Mouse (Mus musculus): Measurements from ENCODE around the gene Zbtb22.
A peak's percentile ranks its signal among the peaks of the same experiment; 100 is the strongest.

Gene Zbtb22

DNA sequence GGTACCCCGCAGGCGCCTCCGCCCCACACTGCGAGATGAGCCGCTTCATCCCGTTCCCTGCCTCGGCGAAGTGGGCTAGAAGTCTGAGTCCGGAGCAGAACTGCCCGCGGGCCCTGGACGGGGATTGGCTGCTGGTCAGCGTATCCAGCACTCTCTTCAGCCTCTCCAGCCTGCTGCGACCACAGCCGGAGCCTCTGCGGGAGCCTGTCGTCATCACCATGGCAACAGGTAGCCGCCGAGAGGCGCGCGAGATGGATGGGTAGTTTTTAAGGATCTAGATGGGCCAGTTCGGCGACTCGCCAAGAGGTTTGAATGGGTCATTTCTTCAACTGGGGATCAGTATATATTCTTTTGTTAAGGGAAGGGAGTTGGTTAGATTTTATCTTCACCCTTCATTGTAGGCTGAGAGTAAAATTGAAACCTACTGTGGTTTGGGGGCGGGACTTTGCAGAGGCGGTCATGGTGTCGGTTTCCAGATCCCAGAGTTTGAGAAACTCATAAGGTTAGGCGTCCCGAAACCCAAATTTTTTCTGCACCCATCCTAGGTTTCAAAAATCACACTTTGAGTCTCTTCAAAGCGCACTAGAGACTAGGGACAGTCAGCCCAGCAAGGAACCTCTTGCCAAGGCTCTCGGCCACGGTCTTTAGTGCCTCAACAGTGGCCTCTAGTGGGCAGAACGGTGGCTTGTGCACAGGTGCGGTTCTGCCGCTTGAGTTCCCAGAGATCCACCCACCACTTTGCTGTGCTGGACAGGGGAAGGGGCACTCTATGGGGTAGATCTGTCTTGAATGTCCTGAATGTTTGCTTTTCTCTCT is 4.8 kb downstream of the Zbtb22 start:
- DNase-seq (ENCODE audit: low spot score), result peak; percentile 93

DNA sequence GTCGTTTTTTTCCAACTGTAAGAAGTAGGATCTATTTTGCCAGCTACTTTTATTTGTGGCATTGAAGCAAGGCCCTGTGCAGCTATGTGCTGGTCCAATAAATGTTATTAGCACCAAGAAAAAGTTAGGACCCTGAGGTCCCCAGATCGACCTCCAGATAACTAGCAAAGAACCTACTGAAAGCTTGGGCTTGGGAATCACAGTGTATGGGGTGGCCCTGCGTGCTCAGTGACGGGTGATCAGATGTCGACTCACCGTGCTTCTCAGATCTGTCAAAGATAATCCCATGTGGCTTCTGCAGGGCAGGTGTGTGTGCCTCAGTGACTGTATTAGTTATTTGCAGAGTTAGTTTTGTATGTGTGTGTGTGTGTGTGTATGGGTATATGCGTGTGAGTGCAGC is 5.7 kb downstream of the Zbtb22 start:
- DNase-seq (ENCODE audit: low spot score), result no peak

DNA sequence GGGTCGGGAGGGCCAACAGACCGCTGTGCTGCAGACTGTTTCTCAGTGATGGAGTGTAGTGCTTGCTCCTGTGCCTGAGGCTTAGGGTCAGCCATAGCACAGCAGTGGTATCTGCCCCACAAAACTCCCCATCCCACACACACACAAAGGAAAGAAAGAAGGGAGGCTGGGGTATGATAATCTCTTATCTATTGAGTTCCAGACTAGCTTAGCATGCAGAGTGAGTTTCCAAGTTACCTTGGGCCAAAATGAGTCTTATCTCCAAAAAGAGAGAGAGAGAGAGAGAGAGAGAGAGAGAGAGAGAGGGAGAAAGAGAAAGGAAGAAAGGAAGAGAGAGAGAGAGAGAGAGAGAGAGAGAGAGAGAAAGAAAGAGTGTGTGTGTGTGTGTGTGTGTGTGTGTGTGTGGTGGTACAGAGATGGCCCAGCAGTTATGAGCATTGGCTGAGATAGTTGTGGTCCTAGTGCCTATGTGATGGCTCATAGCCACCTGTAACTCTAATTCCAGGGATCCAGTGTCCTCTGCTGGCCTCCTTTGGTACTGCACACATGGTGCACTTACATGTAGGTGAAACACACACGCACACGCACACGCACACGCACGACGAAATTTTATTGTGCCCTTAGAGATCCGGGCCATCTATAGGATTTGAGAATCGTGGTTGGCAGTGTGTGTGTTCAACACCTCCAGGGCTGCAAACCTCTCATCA is 9.0 kb downstream of the Zbtb22 start:
- DNase-seq (ENCODE audit: low spot score), result no peak

DNA sequence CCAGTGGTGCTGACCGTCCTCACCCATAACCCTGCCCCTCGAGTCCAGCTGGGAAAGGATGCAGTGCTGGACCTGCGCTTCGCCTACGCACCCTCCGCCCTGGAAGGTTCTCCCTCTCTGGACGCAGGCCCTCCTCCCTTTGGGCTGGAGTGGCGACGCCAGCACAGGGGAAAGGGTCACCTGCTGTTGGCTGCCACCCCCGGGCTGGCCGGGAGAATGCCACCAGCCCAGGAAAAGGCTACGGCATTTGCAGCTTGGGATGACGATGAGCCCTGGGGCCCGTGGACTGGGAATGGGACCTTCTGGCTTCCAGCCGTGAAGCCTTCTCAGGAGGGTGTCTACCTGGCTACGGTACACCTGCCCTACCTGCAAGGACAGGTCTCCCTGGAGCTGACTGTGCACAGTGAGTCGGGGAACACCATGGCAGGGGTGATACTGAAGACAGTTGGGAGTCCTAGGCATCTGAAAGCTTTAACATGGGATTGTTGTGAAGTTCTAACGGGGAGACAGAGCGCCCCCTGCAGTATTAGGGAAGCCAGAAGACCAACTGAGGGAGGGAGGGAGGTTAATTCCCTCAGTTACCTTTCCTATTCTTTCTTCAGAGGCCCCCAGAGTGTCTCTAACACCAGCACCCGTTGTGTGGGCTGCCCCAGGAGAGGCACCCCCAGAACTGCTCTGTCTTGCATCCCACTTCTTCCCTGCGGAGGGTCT is 9.9 kb downstream of the Zbtb22 start:
- DNase-seq (ENCODE audit: low spot score), result no peak

DNA sequence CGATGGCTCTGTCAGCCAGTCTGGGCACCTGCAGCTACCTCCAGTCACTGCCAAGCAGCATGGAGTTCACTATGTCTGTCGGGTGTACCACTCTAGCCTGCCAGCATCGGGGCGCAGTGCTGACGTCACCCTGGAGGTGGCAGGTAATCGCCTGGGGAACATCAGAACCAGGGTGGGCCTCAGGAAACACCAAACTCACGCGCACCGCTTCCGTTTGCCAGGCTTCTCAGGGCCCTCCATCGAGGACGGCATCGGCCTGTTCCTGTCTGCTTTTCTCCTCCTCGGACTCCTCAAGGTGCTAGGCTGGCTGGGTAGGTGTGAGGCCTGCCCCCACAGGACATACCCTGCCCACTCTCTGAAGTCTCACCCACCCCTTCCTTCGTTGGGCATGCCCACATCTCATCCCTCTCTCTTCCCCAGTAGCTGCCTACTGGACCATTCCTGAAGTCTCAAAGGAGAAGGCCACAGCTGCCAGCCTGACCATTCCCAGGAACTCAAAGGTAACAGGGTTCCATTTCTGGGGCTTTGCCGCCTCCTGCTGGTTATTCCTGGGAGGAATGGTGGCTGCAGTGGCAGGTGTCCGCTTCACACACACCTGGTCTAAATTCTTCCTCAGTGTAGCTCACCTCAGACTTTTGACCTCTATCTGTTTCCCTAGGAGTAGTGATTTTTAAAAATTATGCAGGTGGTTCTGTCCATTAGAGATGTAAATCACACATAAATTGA is 10.7 kb downstream of the Zbtb22 start:
- DNase-seq (ENCODE audit: low spot score), result no peak

DNA sequence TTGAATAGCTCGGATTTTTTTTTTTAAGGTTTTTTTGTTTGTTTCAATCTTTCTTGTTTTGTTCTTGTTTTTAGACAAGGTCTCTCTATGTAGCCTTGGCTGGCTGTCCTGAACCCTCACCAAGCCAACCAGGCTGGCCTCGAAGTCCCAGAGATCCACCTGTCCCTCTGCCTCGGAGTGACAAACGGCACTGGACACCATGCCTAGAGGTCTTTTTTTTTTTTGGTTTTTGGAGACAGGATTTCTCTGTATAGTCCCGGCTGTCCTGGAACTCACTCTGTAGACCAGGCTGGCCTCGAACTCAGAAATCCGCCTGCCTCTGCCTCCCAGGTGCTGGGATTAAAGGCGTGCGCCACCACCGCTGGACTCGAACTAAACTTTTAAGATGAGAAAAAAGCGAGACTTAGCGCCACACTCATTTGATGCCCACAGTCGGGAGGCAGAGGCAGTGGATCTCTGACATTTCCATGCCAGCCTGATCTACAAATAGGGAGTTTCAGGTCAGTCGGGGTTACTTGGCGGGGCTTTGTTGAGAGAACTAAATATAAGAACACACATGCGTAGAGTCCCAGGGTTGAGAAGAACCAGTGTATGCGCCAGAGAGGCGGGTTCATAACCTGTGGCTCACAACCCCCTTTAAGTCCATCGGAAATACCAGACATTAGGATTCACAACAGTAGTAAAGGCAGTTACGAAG is 12.7 kb downstream of the Zbtb22 start:
- DNase-seq (ENCODE audit: low spot score), result no peak

DNA sequence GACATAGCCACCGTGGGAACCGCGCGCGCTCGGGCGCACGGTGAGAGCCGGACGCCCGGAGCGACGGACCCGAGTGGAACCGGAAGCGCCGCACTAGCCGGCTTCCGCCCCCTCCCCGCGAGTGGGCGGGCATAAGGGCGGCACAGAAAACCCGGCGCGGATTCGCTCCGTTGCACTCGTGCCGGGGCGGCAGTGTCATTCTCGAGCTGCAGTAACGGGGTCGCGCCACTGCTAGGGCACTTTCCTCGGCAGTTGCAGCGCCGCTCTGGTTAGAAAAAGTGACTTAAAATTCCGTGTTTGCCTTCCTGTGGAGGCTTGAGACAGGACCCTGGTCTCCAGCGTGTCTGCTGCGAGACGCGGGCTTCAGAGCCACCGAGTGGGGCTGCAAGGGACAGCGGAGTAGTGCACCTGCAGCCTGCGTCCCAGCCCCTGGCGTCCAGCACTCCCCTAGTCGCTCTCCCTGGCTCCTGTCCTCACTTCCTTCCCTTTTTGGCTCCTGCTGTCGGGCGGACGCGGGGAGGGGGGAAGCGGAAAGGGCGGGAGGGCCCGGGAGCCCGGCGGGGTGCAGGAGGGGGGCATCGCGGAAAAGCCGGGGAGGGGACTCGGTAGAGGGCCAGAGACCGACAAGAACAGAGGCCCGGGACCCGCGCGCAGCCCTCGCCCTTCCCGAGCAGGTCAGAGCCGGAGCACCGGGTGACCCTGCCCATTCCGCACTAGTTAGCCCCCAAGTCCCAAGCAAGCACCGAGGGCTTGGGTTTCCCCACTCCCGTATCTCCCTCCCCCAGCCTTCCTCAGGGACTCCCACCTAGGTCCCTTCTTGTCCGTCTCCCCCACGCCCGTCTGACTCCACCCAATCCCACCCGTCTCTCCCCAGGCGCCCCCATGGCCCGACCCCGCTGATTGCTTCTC is 13.9 kb downstream of the Zbtb22 start, which contains the start of gene Rgl2:
TSS of gene Rgl2 (plus strand) at position 173 of the 909 bp plus-strand sequence.
- DNase-seq (ENCODE audit: low spot score), result peak; percentile 95

DNA sequence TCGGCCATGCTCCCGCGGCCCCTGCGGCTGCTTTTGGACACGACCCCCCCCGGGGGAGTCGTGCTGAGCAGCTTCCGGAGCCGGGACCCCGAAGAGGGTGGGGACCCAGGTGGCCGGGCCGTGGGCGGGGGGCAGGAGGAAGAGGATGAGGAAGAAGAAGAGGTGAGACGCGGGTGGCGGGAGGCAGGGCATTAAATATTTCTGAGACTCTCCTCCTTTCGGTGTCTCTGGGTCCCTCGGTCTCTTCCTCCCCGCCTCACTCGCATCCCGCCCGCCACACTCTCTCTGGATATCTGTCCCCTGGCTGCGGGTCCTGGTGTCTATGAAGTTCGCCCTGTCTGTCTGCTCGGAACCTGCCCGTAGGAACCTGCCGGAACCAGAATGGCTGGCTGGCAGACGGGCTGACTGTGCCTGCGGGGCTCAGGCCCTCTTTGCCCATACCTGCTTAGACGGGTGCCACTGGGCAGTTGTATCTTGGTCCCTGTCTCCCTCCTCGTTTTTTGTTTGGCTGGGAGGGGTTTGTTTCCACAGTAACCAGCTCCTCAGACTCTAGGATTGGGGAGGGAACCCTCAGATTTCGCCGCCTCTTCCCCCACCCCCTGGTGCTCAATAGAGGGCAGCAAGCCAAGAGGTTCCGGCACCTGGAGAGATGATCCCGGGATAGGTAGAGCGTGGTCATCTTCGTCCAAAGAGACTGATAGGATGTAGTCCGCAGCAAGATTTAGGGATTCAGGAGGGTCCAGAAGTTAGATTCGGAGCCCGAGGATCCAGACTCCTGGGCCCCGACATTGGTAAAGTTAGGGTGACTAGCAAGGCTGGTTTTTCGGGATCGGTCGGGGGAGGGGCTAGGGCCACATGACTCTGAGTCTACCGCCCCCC is 14.8 kb downstream of the Zbtb22 start:
- DNase-seq (ENCODE audit: low spot score), result no peak

DNA sequence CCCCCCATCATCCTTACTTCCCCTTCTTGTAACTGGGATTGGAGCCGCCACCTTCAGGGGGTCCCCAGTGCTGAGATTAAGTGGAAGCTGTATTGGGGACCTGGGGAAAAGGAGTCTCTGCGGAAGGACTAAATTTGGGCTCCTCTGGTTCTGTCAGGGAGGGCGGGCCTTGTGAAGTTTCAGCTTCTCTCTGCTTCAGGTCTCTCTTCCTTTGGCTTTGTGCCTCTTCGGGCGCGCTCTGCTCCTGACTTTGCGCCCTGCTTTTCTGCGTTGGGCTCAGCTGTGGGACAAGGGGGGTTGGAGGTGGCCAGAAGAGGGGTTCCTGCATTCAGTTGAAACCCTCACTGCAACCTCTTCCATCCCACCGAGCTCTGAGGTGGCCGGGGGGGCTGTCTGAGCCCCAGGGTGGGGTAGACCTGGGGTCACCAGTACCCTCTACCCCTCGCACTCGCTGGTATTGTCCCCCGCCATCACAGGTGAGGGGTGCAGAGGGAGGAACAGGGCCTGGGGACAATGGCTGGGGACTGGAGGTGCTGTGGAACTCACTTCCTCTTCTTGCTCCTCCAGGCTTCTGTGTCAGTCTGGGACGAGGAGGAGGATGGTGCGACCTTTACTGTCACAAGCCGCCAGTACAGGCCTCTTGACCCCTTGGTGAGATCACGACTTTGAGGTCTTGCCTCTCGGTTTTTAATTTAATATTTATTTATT is 15.6 kb downstream of the Zbtb22 start:
- no peak for DNase-seq (ENCODE audit: low spot score)

DNA sequence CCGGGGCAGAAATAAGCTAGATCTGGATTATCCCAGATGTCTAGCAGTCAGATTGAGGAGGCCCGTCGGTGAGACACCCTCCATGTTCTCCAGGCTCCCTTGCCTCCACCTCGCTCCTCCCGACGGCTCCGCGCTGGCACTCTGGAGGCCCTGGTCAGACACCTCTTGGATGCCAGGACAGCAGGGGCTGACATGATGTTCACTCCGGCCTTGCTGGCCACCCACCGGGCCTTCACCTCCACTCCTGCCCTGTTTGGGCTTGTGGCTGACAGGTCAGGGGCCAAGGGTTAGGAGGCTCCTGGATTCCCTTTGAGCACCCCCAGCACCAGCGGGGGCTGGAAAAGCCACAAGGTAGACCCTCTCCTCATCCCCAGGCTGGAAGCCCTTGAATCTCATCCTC is 16.2 kb downstream of the Zbtb22 start:
- no peak for DNase-seq (ENCODE audit: low spot score)

DNA sequence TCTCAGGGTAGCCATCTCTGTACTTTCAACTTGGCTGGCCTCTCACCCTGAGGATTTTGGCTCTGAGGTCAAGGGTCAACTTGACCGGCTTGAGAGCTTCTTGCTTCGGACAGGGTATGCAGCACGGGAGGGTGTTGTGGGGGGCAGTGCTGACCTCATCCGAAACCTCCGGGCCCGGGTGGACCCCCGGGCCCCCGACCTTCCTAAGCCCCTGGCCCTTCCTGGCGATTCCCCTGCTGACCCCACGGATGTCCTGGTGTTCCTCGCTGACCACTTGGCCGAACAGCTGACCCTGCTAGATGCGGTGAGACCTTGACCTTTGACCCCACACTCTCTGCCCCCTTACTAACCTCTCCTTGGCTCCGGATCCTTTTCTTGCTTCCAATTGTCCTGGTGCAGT is 16.7 kb downstream of the Zbtb22 start:
- DNase-seq (ENCODE audit: low spot score), result no peak

DNA sequence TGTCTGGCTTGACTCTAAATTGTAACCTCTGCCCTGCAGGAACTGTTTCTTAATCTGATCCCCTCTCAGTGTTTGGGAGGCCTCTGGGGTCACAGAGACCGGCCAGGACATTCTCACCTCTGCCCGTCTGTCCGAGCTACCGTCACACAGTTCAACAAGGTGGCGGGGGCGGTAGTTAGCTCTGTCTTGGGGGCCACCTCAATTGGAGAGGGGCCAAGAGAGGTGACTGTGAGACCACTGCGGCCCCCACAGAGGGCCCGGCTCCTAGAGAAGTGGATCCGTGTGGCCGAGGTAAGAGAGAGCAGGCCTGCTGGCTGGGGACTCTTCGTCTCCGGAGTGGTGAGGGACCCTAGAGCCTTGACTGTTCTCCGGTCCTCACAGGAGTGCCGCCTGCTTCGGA is 17.3 kb downstream of the Zbtb22 start:
- no peak for DNase-seq (ENCODE audit: low spot score)

DNA sequence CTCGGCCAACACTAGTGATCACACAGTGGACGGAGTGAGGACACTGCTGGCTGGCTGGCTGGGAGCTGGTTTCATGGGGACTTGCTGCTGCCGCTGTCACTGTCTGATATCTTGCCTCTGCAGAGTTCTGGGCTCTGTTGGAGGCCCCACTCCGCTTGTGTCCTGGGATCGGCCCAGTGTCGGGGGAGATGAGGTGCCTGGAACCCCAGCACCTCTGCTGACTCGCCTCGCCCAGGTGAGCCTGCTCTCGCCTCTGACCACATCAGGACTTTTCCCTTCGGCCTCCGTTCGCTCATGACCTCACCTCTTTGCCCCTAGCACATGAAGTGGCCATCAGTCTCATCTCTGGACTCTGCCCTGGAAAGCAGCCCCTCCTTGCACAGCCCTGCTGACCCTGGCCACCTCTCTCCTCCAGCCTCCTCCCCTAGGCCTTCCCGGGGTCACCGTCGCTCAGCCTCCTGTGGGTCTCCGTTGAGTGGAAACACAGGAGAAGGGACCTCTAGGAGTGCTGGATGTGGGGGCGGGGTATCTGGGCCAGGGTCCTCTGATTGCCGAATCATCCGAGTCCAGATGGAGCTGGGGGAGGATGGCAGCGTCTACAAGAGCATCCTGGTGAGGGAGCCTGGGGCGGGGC is 19.8 kb downstream of the Zbtb22 start:
- no peak for DNase-seq (ENCODE audit: low spot score)

DNA sequence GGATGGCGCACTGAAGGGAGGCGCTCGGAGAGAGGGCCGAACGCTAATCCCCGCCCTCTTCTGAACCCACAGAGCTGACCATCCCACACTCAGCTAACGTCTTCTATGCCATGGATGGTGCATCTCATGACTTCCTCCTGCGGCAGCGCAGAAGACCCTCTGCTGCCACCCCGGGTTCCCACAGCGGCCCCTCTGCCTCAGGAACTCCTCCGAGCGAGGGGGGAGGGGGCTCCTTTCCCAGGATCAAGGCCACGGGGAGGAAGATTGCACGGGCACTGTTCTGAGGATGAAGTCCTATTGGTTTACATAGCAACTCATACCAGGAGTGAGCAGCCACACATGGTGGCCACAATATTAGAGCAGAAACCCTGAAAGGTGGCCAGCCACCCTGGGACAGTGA is 21.3 kb downstream of the Zbtb22 start:
- DNase-seq (ENCODE audit: low spot score), result no peak

DNA sequence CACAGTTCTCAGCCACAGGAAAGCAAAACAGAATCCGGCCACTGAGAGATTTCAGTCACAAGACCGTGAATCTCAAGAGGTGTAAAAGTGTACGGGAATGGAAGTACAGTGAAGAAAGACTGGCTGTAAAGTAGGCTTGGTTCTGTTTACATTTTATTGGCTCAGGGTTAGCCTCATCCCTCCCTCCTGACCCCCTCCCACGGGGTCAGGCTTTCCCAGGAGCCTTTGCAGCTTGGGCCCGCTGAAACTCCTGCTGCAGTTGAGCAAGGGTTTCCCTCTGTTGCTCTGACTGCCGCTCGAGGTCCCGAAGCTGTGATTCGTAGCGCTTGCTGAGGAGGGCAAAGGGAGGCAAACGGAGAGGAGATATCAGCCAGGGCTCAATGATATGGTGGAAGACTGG is 23.1 kb downstream of the Zbtb22 start:
- DNase-seq (ENCODE audit: low spot score), result no peak

DNA sequence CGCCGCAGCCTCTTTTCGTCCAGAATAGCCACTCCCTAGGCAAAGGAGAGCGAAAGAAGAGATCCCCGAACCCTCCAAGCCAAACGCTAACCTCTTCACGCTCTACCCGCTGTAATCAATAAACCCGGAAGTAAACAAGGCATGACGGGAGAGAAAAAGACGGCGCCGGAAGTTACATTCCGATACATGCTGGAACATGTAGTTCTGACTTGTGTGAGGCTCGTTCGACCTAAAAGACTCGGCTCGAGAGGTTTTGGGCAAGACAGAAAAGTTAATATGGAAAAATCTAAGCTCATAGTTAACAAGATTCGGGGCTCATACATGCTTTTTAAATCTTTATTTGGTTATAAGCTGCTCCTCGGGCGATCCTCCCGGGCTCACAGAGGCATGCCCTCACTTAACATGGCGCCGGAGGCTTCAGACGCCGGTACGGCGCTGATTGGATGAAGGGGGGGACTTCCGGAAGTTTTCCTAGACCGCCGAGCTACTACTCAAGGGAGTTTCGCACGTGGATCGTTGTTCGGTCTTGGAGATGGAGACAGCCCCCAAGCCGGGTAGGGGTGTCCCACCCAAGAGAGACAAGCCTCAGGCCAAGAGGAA is 24.6 kb downstream of the Zbtb22 start, which contains the start of the genes Pfdn6 and Wdr46:
TSS of gene Pfdn6 (minus strand) at position 138 of the 600 bp plus-strand sequence.
TSS of gene Wdr46 (plus strand) at position 455 of the 600 bp plus-strand sequence.
- DNase-seq (ENCODE audit: low spot score), result peak; percentile 89

DNA sequence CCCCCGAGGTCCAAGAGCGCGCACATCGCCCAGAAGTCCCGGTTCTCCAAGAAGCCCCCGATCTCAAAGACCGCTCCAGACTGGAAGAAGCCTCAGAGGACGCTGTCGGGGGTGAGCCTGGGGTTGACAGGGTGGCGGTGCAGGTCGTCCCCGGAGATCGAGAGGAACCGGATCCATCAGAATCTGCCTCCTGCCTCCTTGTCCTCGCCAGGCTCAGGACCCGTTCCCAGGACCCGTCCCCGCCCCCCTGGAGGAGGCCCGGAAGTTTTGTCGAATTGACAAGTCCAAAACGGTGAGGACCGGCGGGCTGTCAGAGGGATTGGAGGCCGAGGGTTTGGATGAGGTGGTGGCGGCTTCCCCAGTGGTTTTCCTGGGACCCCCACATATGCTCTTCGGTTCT is 25.3 kb downstream of the Zbtb22 start:
- no peak for DNase-seq (ENCODE audit: low spot score)

DNA sequence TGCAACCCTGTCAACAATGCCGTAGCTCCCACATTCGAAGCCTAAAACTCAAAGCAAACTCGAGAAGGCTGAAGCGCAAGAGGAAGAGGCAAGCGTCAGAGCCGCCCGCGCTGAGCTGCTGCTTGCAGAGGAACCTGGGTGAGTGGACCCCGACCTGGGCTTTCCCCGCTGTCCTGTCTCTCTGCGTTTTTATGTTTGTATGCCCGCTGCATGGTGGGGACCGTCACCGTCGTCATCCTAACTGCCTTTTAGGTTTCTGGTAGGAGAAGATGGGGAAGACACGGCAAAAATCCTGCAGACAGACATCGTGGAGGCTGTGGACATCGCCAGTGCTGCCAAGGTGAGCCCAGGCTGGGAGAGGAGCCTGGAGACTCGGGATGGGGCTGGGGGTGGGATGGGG is 25.7 kb downstream of the Zbtb22 start:
- DNase-seq (ENCODE audit: low spot score), result no peak
